Mouse (Mus musculus) B cell, adult 2 months (primary cell): ENCODE measurements around the gene Med22.

Source experiments
- DNase-seq, 2 experiments: peaks; one replicate each; pipeline ENCODE4 v3.0.0; 2022

Med22 gene

GRCm38 (mm10) chr2:26910124-26910993, at the start of gene Med22, which contains the start of gene Rpl7a:
Gene Med22 (minus strand): TSS chr2:26910677.
Gene Rpl7a (plus strand): TSS chr2:26910764.
- peak; percentile 99 for DNase-seq

GRCm38 (mm10) chr2:26957488-26957859, 47.0 kb upstream of the Med22 start:
- DNase-seq, result no peak

GRCm38 (mm10) chr2:26956811-26957487, 46.5 kb upstream of the Med22 start:
- DNase-seq, result no peak

- DNase-seq, result no peak
These were observed 44.4 kb upstream of the Med22 start for GRCm38 (mm10) chr2:26954735-26955395.

GRCm38 (mm10) chr2:26952866-26953265, 42.4 kb upstream of the Med22 start:
- DNase-seq, result no peak

- no peak for DNase-seq
These were observed 41.7 kb upstream of the Med22 start for GRCm38 (mm10) chr2:26952193-26952592.

- no peak for DNase-seq
These were observed 40.9 kb upstream of the Med22 start for GRCm38 (mm10) chr2:26951346-26951905.

GRCm38 (mm10) chr2:26950411-26950810, 39.9 kb upstream of the Med22 start:
- DNase-seq, result no peak

GRCm38 (mm10) chr2:26943253-26943652, 32.8 kb upstream of the Med22 start:
- DNase-seq, result no peak

- no peak for DNase-seq
These were observed 31.1 kb upstream of the Med22 start for GRCm38 (mm10) chr2:26941539-26941938.

GRCm38 (mm10) chr2:26936425-26936824, 25.9 kb upstream of the Med22 start:
- no peak for DNase-seq

GRCm38 (mm10) chr2:26935286-26935685, 24.8 kb upstream of the Med22 start:
- DNase-seq, result no peak

GRCm38 (mm10) chr2:26933304-26934055, 23.0 kb upstream of the Med22 start, which contains the start of the genes Surf4 and Stkld1:
Gene Surf4 (minus strand): TSS chr2:26933928.
Gene Stkld1 (plus strand): TSS chr2:26934047.
- DNase-seq, result peak; percentile 95 to 96

GRCm38 (mm10) chr2:26932473-26933303, 22.2 kb upstream of the Med22 start:
- DNase-seq, result peak; percentile 40 to 42

- DNase-seq, result peak; percentile 77 to 83
These were observed 19.9 kb upstream of the Med22 start for GRCm38 (mm10) chr2:26930390-26930789.

GRCm38 (mm10) chr2:26927745-26928476, 17.4 kb upstream of the Med22 start:
- DNase-seq, result no peak

- no peak for DNase-seq
These were observed 11.3 kb upstream of the Med22 start for GRCm38 (mm10) chr2:26921784-26922183.

- no peak for DNase-seq
These were observed 9.8 kb upstream of the Med22 start for GRCm38 (mm10) chr2:26920190-26920855.

GRCm38 (mm10) chr2:26919684-26920083, 9.2 kb upstream of the Med22 start:
- DNase-seq, result no peak

GRCm38 (mm10) chr2:26916738-26917137, 6.3 kb upstream of the Med22 start:
- no peak for DNase-seq
